Mouse (Mus musculus) erythroblast, embryonic 14.5 days (primary cell): Measurements from ENCODE around the gene Kbtbd12.

Experiments used
- GATA1 ChIP-seq: IDR thresholded peaks from 2 replicates; pipeline ENCODE4 v1.6.1; 2012; ENCODE audit warnings: low read length, inconsistent platforms, mixed read lengths
- TAL1 ChIP-seq: IDR thresholded peaks from 3 replicates; pipeline ENCODE4 v1.6.1; 2012; ENCODE audit warnings: low read length, inconsistent platforms, mixed read lengths

DNA sequence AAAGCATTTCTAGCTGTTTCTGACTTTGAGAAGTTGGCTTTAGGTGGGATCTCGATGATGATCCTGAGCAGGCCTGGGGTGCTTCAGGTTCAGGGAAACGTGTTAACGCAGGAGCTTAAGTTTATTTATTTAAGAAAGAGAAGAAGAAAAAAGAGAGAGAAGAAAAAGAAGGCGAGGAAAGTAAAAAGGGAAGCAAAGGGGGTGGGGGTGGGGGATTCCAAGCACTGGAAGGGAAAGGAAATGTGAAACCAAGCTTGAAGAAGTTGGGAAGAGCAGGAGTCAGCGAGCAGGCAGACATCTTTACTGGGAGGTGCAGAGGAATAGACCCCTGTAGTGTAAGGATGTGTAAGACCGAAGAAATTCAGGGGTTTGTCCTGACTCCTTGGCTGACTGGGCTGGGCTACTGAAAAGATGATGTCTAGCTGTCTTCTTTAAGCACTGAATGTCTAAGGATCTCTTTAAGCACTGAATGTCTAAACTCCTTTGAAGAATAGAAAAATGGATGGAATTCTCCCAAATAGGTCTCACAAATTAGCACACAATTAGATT lies 1.7 kb upstream of the Kbtbd12 start:
- TF ChIP-seq GATA1 (no peak), TAL1 (no peak)
